Mouse (Mus musculus) cerebellum, postnatal 36 days (tissue): ENCODE measurements around the gene Egln3.

ENCODE experiments used
- DNase-seq, 2 experiments: peaks; one replicate each; pipeline ENCODE4 v3.0.0; 2021 to 2022; ENCODE audit warnings: mixed read lengths in 2 of 2

Gene Egln3

GRCm38 (mm10) chr12:54160279-54160678, 43.4 kb downstream of the Egln3 start:
- no peak for DNase-seq

- no peak for DNase-seq
Observed at GRCm38 (mm10) chr12:54154771-54155170, 48.9 kb downstream of the Egln3 start.

GRCm38 (mm10) chr12:54146943-54147556, 56.6 kb downstream of the Egln3 start:
- no peak for DNase-seq
